Mouse (Mus musculus): Measurements from ENCODE around the gene Itgax. TPM values are rescaled to one million over a fixed set of nuclear protein-coding genes. Genes with fewer than 3 reads are reported as not detected.

Gene Itgax
- polyA plus RNA-seq, 1 experiment from 2014 or later, result not detected

DNA sequence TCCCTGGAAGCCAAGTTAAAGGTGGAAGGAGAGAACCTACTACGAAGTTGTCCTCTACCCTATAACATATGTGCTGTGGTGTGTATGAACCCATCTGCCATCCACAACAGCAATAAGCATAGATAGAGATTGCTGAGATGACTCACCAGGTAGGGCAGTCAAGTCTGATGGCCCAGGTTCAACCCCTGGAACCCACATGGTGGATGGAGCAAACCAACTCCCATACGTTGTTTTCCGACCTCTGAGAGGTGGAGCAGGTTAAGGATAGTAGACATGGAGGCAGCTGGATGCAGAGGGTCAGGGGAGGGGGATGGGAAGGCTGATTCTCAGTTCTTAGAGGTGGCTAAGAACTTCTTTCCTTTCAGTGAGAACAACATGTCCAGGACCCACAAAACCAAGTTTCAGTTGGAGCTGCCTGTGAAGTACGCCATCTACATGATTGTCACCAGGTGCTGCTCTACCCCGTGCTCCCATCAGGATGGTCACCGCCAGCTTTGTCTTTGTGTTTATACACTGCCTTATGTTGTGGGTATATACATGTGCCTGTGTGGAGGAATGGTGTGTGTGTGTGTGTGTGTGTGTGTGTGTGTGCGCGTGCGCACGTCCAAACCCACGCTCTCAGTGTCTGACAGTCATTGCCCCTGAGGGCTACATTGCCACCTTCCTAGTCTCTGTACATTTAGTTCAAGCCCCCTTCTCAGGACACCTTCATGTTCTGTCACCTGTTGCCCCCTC, 14.8 kb upstream of the Itgax start:
- ATAC-seq (ENCODE audit: insufficient read depth, low FRiP score, low TSS enrichment) (no peak), DNase-seq (ENCODE audit: low spot score) (no peak)
- WGBS, result 92% methylated on average over 11 of the region's 11 CpGs
- no peaks in the 10 kb centered on the region for H3K9me3 ChIP-seq (ENCODE audit: control insufficient read depth, low read length)
- no peaks in the 10 kb centered on the region for H3K4me1 ChIP-seq (ENCODE audit: control insufficient read depth, insufficient read depth, low read length)
- H3K36me3 ChIP-seq (ENCODE audit: control insufficient read depth, insufficient read depth, low read length), result no peaks in the 10 kb centered on the region
- no peaks in the 10 kb centered on the region for H3K27me3 ChIP-seq (ENCODE audit: control insufficient read depth, insufficient read depth, low read length)
- H3K27ac ChIP-seq (ENCODE audit: low read depth, low read length), result no peak overlapping the region
- no peak overlapping the region for H3K4me2 ChIP-seq (ENCODE audit: low read depth)
- no peak overlapping the region for H3K9ac ChIP-seq (ENCODE audit: low read length)
- no peak overlapping the region for H3K4me3 ChIP-seq (ENCODE audit: low read depth, low read length)

DNA sequence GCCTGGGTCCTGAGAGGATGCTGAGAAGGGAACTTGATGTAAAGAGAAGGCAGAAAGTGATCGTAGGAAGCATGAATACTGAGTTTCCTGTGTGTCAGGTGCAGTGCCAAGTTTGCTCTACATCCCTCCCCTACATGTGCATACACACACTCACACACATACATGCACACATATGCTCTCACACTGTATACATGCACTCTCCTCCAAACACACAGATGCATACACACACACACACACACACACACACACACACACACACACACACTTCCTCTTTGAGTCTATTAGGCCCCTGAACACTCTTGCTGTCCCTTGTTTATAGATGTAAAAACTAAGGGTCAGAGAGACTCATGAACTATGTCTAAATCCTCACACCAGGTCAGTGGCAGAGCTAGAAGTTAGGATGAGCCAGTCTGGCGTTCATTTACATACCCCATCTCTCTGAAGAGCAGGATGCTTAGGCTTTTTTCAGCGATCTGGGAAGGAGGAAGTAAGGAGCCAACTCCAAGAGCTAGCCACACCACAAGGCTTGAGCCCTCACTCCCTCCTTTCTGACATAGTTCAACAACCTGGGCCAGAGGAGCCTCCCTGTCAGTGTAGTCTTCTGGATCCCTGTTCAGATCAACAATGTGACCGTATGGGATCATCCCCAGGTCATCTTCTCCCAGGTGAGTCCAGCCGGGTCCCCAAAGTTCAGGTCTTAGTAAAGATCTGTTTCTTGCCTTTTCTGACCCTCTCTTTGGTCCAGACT, 14.0 kb upstream of the Itgax start:
- H3K27me3 ChIP-seq (ENCODE audit: control insufficient read depth, insufficient read depth, low read length), result no peaks in the 10 kb centered on the region
- H3K4me3 ChIP-seq (ENCODE audit: low read depth, low read length), result no peak overlapping the region
- H3K27ac ChIP-seq (ENCODE audit: low read depth, low read length), result no peak overlapping the region
- H3K36me3 ChIP-seq (ENCODE audit: control insufficient read depth, insufficient read depth, low read length), result no peaks in the 10 kb centered on the region
- H3K9me3 ChIP-seq (ENCODE audit: control insufficient read depth, low read length), result no peaks in the 10 kb centered on the region
- no peak for DNase-seq (ENCODE audit: low spot score)
- no peak overlapping the region for H3K4me2 ChIP-seq (ENCODE audit: low read depth)
- H3K4me1 ChIP-seq (ENCODE audit: control insufficient read depth, insufficient read depth, low read length), result no peaks in the 10 kb centered on the region
- 84% methylated on average over 5 of the region's 5 CpGs for WGBS
- no peak overlapping the region for H3K9ac ChIP-seq (ENCODE audit: low read length)
- ATAC-seq (ENCODE audit: insufficient read depth, low FRiP score, low TSS enrichment), result no peak

DNA sequence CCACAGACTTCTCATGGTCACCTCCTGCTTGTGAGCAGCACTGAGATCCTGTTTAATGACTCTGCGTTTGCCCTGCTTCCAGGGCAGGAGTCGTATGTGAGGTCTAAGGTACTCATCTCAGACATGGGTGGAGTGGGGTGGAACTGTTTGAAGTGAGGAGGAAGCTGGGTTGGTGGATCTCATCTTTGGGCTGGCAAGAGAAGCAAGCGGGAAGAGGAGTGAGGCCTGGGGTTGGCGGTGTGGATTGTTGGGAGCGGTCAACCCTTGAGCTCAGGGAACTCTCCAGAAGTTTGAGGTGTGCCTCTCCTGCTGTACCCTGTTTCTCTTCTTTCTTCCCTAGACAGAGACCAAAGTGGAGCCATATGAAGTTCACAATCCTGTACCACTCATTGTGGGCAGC, 13.0 kb upstream of the Itgax start:
- ATAC-seq (ENCODE audit: insufficient read depth, low FRiP score, low TSS enrichment) (no peak), DNase-seq (ENCODE audit: low spot score) (no peak)
- no peak overlapping the region for H3K9ac ChIP-seq (ENCODE audit: low read length)
- H3K4me3 ChIP-seq (ENCODE audit: low read depth, low read length), result no peak overlapping the region
- 94% methylated on average over 5 of the region's 5 CpGs for WGBS
- no peak overlapping the region for H3K27ac ChIP-seq (ENCODE audit: low read depth, low read length)
- no peaks in the 10 kb centered on the region for H3K4me1 ChIP-seq (ENCODE audit: control insufficient read depth, insufficient read depth, low read length)
- no peak overlapping the region for H3K4me2 ChIP-seq (ENCODE audit: low read depth)
- no peaks in the 10 kb centered on the region for H3K27me3 ChIP-seq (ENCODE audit: control insufficient read depth, insufficient read depth, low read length)
- no peaks in the 10 kb centered on the region for H3K36me3 ChIP-seq (ENCODE audit: control insufficient read depth, insufficient read depth, low read length)
- no peaks in the 10 kb centered on the region for H3K9me3 ChIP-seq (ENCODE audit: control insufficient read depth, low read length)

DNA sequence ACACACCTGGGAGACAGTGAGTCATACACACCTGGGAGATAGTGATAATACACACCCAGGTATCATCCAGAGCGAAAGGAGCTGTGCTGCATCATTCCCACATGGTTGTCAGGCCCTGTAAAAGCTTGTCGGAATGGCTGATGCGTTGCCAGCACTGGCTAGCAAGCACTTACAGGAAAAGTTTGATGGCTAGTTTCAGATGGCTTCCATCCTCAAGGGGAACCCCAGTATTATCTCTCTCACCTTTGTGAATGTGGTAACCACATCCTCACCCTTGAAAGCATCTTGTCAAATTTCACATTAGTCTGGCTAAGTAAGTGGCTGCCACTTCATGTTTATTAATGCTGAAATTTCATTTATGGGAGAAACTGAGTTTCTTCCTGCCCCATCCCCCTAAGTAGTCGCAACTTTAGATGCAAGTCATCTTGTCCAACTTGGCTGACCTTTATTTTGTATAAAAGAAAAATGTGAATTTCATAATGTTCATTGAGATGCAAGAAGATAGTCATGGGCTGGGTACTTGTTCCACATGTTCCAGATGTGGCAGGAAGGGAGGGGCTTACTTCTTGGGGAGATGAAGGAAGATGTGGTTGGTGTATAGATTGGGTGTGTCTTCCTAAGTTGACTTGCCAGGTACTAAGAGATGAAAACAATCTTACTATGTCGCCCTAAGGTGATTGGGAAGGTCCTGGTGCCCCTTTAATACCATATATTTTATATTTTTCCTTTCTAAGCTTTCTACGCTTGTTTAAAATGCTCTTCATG, 9.4 kb upstream of the Itgax start:
- 86% methylated on average over 6 of the region's 6 CpGs for WGBS
- no peak for ATAC-seq (ENCODE audit: insufficient read depth, low FRiP score, low TSS enrichment)

DNA sequence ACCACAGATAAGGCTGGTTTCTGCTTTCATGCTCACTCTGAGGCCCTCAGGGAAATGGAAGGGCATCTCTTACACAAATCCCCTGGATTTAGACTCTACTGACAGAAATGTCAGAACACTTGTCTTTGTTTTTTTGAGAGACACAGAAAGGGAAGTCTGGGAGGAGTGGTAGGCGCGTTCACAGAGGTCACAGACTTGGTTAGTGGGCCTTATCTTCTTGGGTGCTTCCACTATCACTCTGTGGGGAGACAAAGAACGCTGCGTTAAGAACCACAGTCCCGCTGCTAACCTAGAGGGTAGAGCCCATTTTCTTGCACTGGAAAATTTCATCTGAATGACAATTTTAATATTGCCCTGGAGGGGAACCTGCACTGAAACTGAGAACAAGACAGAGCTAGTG, 2.8 kb downstream of the Itgax start:
- ATAC-seq (ENCODE audit: insufficient read depth, low FRiP score, low TSS enrichment) (no peak), DNase-seq (ENCODE audit: low spot score) (no peak)
- H3K9me3 ChIP-seq (ENCODE audit: control insufficient read depth, low read length), result no peaks in the 10 kb centered on the region
- no peak overlapping the region for H3K9ac ChIP-seq (ENCODE audit: low read length)
- H3K36me3 ChIP-seq (ENCODE audit: control insufficient read depth, insufficient read depth, low read length), result no peaks in the 10 kb centered on the region
- WGBS, result 88% methylated on average over 5 of the region's 5 CpGs
- no peaks in the 10 kb centered on the region for H3K4me1 ChIP-seq (ENCODE audit: control insufficient read depth, insufficient read depth, low read length)
- H3K27ac ChIP-seq (ENCODE audit: low read depth, low read length), result no peak overlapping the region
- H3K4me2 ChIP-seq (ENCODE audit: low read depth), result no peak overlapping the region
- no peak overlapping the region for H3K4me3 ChIP-seq (ENCODE audit: low read depth, low read length)
- no peaks in the 10 kb centered on the region for H3K27me3 ChIP-seq (ENCODE audit: control insufficient read depth, insufficient read depth, low read length)

More for the DNA sequence above, 9.4 kb upstream of the Itgax start:
- H3K27me3 ChIP-seq (ENCODE audit: control insufficient read depth, insufficient read depth, low read length), result no peaks in the 10 kb centered on the region
- H3K9ac ChIP-seq (ENCODE audit: low read length), result no peak overlapping the region
- no peak overlapping the region for H3K4me2 ChIP-seq (ENCODE audit: low read depth)
- no peaks in the 10 kb centered on the region for H3K36me3 ChIP-seq (ENCODE audit: control insufficient read depth, insufficient read depth, low read length)
- H3K9me3 ChIP-seq (ENCODE audit: control insufficient read depth, low read length), result no peaks in the 10 kb centered on the region
- H3K4me3 ChIP-seq (ENCODE audit: low read depth, low read length), result no peak overlapping the region
- DNase-seq (ENCODE audit: low spot score), result no peak
- H3K4me1 ChIP-seq (ENCODE audit: control insufficient read depth, insufficient read depth, low read length), result no peaks in the 10 kb centered on the region
- H3K27ac ChIP-seq (ENCODE audit: low read depth, low read length), result no peak overlapping the region

DNA sequence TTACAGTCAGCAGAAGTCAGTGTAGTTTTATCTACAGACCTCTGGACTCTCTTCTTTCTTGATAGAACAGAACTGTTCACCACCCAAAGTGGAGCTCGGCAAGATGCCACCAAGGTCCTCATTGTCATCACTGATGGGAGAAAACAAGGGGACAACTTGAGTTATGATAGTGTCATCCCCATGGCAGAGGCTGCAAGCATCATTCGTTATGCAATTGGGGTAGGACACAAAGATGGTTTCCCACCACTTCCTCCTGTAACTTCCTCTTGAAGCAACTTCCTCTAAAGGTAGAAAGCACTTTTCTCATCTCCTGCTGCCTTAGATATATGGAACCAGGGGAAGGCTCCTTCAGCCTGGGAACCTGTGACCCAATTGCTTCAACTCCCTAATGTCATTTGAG, 4.2 kb downstream of the Itgax start:
- DNase-seq (ENCODE audit: low spot score), result no peak
- Histone ChIP-seq H3K4me1 (ENCODE audit: control insufficient read depth, insufficient read depth, low read length) (no peaks in the 10 kb centered on the region), H3K27ac (ENCODE audit: low read depth, low read length) (no peak overlapping the region), H3K9me3 (ENCODE audit: control insufficient read depth, low read length) (no peaks in the 10 kb centered on the region), H3K4me2 (ENCODE audit: low read depth) (no peak overlapping the region), H3K27me3 (ENCODE audit: control insufficient read depth, insufficient read depth, low read length) (no peaks in the 10 kb centered on the region), H3K4me3 (ENCODE audit: low read depth, low read length) (no peak overlapping the region), H3K9ac (ENCODE audit: low read length) (no peak overlapping the region), H3K36me3 (ENCODE audit: control insufficient read depth, insufficient read depth, low read length) (no peaks in the 10 kb centered on the region)
- WGBS, result 85% methylated on average over 2 of the region's 2 CpGs
- no peak for ATAC-seq (ENCODE audit: insufficient read depth, low FRiP score, low TSS enrichment)

- no peak overlapping the region for H3K4me3 ChIP-seq (ENCODE audit: low read depth, low read length)
- WGBS, result 45% methylated on average over 4 of the region's 4 CpGs
- DNase-seq (ENCODE audit: low spot score) (no peak), ATAC-seq (ENCODE audit: insufficient read depth, low FRiP score, low TSS enrichment) (no peak)
- no peak overlapping the region for H3K27ac ChIP-seq (ENCODE audit: low read depth, low read length)
- H3K9ac ChIP-seq (ENCODE audit: low read length), result no peak overlapping the region
- no peaks in the 10 kb centered on the region for H3K27me3 ChIP-seq (ENCODE audit: control insufficient read depth, insufficient read depth, low read length)
- no peaks in the 10 kb centered on the region for H3K36me3 ChIP-seq (ENCODE audit: control insufficient read depth, insufficient read depth, low read length)
- no peaks in the 10 kb centered on the region for H3K4me1 ChIP-seq (ENCODE audit: control insufficient read depth, insufficient read depth, low read length)
- no peaks in the 10 kb centered on the region for H3K9me3 ChIP-seq (ENCODE audit: control insufficient read depth, low read length)
- no peak overlapping the region for H3K4me2 ChIP-seq (ENCODE audit: low read depth)
These were observed 7.6 kb downstream of the Itgax start for GRCm38 (mm10) chr7:128136927-128137326.

- 91% methylated on average over 6 of the region's 6 CpGs for WGBS
- DNase-seq (ENCODE audit: low spot score) (no peak), ATAC-seq (ENCODE audit: insufficient read depth, low FRiP score, low TSS enrichment) (no peak)
- H3K36me3 ChIP-seq (ENCODE audit: control insufficient read depth, insufficient read depth, low read length), result no peaks in the 10 kb centered on the region
- no peak overlapping the region for H3K4me3 ChIP-seq (ENCODE audit: low read depth, low read length)
- no peaks in the 10 kb centered on the region for H3K27me3 ChIP-seq (ENCODE audit: control insufficient read depth, insufficient read depth, low read length)
- H3K27ac ChIP-seq (ENCODE audit: low read depth, low read length), result no peak overlapping the region
- H3K4me2 ChIP-seq (ENCODE audit: low read depth), result no peak overlapping the region
- H3K9me3 ChIP-seq (ENCODE audit: control insufficient read depth, low read length), result no peaks in the 10 kb centered on the region
- no peaks in the 10 kb centered on the region for H3K4me1 ChIP-seq (ENCODE audit: control insufficient read depth, insufficient read depth, low read length)
- H3K9ac ChIP-seq (ENCODE audit: low read length), result no peak overlapping the region
These were observed 10.3 kb downstream of the Itgax start for GRCm38 (mm10) chr7:128139611-128140010.
